Mouse (Mus musculus) left cerebral cortex, adult 11 months (tissue): Measurements from ENCODE around the gene Irak4.

ENCODE experiments used
- DNase-seq: peaks from one replicate; pipeline ENCODE4 v3.0.0; 2022; ENCODE audit warnings: low spot score

The Irak4 gene

DNA sequence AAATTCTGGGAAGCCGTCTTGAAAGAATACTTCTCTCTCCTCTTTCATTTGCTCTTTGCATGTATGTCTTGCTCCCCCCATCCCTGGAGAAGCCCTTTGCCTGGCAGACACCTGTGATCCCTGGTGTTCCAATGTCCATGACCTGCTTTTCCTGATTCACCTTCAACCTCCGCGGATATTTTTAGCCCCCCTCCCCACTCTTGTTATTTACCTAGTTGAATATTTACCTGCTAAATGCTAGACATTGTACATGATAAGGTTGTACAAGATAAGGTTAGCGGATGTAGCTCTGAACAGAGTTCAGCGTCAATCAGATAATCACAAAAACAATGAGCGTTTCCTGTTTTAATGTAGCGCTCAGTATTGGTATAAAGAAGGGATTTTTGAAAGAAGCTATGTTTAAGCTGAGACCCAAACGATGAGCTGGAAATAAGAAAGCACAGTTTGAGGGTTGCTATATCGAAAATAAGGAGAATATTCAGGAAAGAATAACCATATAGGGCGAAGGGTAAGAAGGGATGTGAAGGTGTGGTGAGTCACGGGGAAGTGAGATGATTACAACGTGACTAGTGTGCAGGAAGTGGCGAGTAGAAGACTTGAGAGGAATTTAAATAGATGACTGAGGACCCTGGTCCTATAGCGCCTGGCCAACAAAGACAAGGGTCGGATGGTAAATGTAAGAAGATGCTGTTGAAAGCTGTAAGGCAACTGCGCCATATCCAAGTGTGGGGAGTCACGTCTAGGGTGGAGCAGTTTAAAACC is 15.6 kb downstream of the Irak4 start:
- DNase-seq, result no peak

DNA sequence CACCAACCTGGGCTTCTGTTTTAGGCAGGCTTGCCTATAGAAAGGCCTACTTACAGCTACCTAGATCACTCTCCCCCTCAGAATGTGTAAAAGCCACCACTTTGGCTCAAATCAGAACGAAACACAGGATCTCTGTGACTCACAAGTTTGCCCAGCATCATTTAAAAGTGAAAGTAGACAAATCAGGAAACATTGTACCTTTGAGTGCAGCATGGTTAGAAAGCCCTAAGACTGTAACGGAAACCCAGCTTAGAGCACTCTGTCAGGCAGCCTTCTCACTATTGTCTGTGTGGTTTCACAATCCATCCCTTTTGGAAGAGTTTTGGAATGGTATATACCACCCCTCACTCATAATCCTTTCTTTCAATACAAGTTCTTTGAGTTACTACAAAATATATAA is 21.5 kb downstream of the Irak4 start:
- no peak for DNase-seq

DNA sequence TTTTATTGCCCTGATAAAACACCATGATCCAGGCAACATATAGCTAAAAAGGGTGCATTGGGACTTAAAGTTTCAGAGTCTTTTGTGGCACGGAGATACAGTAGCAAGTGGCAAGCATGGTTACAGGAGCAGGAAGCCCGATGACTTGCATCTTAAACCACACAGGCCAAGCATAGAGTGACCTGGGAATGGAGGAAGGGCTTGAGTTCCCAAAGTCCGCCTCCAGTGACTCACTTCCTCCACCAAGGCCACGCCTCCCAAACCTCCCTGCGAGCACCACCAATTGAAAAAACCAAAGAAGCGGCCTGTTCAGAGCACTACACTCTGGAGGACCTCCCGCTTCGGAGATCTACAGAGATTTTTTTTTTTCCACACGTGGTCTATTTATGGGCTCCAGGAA is 22.4 kb downstream of the Irak4 start:
- no peak for DNase-seq

DNA sequence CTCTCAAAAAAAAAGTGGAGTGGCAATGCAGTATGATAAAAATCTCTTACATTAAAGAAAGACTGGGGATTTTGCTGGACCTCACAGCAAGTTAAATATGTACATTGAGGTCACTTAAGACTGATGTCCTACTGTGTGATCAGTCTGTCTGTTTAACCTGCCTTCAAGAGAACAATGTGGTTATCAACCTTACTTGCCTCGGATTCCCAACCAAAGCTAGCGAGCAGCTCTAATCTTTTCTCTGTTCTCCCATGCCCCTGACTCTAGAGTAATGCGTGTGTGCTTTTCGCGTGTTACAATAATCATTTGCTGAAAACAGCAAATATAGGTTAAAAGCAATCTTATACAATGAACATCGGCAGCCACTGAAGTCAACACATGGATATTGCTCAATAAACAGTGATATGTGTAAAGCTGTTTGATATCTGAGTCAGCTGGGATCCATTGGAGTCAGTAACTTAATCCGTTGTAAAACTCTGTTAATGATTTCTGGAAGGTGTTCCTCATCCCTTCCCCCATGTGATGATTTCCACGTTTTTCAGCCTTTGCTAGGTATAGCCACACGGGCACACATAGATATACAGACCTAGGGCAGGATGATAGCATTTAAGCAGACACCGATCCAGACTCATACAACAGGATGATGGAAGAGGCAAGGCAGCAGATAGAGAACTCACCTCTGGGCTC is 25.2 kb downstream of the Irak4 start:
- no peak for DNase-seq

DNA sequence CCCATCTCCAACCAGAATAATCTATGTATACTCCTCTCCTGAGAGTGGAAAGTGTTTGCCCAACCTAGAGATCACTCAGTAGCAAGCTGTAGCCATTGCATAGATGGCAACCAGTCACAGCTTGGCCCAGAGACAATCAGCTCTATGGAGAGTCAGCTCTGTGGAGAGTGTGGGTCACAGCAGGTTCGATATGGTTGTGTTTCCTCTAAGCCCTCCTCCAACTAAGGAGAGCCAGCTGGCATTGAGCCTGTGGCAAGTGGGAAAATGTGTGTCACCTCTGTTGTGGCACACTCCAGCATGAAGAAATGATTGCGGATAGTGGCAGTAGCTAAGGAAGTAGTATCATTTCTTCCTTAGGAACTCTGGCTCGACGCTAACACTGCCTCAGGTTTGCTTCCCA is 28.1 kb downstream of the Irak4 start:
- no peak for DNase-seq

DNA sequence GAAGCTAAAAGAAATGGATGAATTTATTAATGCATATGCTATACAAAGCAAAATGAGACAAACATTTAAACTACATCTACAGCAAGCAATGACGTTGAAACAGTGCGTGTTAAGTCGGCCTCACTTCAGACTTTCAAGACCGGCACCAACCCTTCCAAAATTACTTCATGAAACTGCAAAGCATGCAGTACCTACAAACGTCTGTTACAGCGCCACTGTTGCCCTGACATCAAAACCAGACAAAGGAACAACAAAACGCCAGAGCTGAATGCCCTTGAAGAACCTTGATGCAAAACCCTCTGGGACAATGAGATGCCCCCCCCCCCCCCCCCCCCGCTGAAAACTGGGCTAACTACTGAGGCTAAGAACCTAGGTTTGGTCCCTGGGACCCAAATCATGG is 29.3 kb downstream of the Irak4 start:
- DNase-seq, result no peak

DNA sequence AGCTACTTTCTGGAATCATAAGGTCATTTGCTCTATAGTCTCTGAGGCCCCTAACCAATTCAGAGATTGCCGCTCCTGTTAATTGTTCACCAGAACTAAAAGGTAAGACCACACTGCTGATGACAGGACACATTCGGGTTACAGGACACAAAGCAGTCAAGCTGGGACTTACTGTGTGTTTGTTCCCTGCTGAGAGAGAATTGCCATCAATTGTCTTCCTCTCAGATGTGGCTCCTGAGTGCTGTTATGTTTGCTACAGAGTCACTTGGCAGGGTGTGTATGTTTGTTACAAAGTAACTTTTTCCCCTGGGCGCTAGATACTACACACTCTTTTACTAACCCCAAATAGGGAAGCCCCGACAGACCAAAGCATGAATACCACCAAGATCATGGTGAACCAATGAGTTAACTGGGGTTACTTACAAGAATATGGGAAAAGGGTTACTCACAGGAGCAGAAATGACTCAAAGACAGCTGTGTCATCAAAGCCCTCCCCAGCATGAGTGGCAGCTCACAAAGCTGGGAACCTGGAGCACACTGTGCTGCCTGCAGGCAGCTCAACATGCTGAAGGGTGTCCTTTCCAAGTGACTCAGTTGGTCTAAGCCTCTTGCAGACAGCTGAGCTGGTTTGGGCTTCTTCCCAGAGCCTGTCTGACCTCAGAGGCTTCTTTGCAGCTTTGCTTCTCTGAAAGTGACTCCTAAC is 31.3 kb downstream of the Irak4 start:
- DNase-seq, result no peak

DNA sequence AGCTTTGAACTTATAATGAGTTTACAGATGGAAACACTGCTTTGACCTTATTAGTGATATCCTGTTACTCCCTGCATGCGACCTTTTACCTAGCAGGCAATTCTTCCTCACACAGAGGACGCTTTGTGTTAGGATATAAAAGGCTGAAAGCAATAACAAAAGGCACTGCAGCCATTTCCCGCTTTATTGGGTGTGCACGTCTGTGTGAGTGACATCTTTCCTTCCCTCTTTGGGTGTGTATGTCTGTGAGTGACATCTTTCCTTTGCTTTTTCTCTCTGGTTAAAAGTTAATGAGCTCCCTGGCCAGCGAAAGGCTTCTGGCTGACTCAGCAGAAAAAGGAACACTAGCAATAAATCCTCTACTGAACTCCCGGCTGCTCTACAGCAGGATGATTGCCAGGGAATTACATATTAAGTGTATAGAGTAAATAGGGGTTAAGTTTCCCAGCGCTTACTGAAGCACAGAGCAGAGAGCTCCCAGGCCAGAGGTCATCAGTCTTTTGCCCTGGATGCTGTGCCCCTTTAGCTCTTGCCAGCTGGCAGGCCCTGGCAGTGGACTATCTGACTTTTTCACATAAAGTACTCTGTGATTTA is 38.7 kb downstream of the Irak4 start:
- DNase-seq, result no peak

DNA sequence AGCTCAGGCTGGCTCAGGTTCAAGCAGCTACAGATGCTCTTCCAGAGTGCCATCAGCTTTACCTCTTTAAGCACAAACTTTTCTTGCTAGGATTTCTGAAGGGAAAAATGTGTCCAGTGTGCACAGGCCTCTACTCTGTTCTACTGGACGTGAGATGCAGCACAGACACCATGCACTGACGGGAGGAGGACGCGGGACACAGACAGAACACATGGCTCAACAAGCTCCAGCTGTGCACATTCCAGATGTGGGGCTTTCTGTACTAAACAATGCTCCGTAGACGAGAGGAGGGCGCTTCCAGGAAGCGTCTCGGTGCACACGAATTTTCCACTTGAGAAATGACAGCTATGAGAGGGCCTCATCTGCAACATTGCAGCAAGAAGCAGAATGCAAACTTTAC is 39.7 kb downstream of the Irak4 start:
- DNase-seq, result no peak

DNA sequence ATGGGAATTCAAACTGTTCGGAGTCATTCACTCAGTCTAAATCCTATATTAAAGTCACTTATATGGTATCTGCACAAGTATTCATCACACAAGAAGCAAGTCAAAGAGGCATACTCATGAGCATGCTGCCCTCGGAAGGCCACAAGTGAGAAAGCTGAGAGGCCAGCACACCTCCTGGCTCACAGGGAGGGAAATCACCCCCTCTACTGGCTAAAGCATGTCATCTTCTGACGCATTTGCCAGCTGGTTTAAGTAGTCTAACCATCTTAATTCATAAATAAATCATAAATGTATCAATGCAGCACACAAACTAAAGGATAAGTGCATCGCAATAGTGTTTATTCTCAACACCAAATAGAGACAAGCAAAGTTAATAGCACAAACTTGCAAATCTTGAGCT is 41.3 kb downstream of the Irak4 start:
- no peak for DNase-seq

DNA sequence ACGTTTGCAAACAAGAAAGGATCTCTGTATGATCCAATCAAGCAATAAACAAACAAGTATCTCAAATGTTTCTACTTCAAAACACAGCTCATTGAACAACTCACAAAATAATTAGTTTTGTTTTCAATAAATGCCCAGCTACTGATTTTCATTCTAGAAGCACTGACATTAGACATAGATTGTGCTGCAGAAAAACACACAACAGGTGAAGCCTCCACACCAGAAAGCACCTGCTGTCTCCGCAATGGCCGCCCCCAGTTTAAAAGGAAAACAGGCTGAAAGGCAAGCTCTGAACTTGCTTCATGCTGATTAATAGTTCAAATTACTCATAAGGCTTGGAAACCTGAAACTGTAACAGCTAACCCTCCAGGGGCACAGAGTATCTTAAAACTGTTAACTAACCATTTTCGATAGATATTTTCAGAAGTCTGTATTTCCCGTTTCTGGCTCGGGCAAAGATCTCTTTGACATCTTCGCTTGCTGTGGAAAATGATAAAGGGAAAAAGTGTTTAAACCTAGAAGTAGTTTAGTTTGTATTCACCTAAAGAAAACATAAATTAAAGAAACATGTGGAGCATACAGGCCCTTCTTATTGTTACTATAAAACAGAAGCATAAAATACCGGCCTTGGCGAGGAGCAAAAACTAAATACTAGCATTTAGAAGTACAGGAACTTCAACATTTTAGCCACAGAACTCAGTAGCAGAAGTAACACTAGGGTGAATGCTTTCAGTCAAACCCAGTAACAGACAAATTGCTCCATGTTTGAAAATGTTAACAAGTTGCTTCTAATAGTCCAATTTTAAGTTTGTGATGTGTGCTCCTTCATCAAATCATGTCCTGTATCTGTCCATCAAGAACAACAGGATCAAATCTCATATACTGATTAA is 44.6 kb downstream of the Irak4 start:
- DNase-seq, result no peak

DNA sequence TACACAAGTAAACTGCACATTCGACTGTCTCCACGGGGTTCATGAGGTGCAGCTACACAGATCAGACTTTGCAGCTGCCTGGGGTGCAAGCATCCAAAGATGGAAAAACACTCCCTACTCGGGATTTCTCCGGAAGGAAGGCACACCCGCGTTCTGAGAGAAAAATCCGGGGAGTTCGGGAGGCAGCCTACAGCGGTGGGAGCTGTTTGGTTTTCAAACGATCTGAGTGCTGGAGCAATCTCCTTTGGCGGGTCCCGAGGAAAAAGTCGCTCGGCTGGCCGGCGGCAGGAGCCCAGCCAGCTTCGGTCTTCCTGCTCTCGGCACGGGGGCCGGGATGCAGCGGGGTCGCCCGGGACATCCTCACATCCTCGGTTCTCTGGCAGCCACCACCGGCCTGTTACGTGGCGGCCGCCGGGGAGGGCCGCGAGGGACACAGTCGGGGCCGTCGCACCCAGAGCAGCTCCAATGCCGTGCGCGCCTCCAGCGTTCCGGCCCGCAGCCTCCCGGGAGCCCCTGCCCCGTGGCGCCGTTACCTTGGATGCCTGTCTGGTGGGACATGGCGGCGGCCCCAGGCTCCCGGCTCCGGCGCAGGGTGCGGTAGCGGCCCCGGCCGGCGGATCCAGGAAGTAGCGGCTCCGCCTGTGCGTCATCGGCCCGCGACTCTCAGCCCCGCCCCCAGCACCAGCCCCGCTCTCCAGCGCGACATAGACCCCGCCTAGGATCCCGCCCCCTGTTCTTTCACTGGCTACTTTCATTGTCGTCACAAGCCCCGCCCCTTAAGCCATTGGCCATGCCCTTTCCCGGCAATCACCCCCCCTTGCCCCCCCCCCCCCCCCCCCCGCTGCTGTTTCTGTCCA is 46.0 kb downstream of the Irak4 start, which contains the start of gene Twf1:
TSS of gene Twf1 (minus strand) at position 671 of the 857 bp plus-strand sequence.
- DNase-seq, result peak; percentile 94

DNA sequence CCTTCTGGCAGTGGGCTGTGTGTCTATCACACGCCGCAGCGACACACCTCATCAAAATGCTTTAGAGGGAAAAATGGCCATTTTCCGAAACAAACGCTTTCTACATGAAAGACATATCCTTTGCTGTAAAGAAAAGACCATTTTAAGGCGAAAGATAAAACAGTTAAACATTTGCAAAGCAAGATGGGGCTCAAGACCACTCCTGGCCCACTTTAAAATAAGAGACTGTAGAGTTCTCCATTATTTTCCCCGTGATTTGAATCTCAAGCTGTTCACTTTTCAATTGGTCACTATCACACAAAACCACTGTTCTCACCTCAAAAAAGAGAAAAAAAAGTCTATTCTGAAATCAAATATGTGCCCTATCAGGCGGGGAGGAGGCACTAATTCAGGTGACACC is 46.6 kb downstream of the Irak4 start:
- no peak for DNase-seq

DNA sequence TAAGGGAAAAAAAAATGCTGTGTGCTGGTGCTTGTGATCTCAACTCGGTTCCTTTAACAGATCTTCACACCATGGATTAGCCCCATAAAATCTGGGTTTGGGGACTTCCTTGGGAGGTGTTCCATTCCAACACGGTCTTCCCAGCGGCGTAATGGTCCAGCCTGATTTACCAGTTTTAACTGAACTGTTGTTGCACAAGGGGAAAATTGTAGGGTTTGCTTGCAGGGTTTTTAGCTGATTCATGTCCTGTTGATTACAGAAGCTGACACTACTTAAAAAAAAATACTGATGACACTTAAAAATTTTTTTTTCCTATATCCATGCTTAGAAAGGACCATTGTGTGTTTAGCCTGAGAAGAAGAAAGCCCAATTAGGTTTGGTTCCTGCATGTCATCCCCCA is 47.9 kb downstream of the Irak4 start:
- no peak for DNase-seq

DNA sequence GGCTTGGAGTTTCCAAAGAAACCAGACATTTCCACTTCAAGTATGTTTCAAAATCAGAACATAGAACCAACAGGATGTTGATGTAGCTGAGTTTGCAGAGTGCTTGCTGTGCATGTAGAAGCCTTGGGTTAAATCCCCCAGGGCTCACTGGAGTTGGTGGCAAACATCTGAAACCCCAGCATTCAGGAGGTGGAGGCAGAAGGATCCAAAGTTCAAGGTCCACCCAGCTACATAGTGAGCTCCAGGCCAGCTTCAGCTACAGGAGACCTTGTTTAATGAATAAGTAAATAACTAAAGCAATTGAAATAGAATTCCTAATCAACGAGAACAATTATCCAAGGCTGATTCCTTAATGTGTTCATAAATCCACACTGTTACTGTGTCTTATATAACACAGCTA is 50.1 kb downstream of the Irak4 start:
- DNase-seq, result no peak

DNA sequence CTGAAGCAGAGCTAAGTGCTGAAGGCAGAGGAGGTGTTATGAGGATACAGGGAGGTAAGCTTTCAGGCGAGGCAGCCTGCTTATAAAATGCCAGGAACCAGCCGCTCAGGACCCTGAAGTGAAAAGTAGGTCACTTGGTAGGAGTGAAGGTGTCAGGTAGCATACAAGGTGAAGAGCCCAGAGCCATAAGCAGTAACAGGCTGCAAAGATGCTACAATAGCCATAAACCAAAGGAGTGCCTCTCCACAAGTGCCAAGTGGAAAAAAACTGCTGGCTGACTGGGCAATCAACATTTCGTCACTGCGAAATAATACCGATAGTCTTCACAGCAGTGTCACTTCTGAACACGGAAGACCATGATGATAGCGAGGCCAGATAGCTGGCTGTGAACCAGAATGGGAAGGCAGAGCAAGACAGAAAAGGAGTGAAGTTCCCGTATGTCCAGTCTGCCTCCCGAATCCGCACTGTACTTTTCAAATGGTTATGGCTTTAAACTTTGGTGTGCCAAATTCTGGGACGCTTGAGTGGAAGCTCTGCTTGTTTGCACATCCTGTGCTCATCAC is 56.8 kb downstream of the Irak4 start:
- no peak for DNase-seq

DNA sequence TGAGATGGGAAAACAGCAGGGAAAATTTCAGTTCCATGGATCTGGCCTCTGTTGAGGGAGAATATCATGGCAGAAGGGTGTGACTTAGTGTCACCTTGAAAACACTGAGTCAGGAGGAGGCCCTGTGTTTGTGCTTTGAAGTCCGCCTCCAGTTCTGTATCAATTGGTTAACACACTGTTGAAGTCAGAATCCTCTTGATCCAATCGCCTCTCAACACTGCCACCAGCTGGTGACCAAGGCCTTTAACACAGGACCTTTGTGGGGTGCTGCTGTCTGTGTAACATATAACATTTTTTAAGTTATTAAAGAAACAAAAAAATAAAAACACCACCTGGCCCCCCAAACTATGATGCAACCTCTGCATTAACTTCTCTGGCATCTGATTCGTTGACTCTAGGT is 57.9 kb downstream of the Irak4 start:
- no peak for DNase-seq

DNA sequence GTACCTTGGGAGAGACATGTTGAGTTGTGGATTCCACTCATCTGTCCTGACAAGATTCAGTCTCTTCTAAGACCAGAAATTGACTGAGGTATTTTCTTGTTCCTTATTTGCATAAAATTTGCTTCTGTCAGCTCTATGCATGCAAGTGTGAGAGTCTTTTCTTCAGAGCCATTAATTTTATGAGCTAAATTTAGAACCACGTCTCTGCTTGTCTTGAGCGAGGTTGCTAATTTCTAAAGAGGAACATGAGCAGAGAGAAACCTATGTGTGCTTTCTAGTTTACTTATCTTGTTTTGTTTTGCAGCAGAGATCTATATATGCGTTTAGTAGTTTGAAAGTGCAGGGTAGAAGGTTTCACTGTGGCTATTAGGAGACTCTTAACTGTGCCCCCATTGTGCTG is 59.0 kb downstream of the Irak4 start:
- DNase-seq, result no peak

DNA sequence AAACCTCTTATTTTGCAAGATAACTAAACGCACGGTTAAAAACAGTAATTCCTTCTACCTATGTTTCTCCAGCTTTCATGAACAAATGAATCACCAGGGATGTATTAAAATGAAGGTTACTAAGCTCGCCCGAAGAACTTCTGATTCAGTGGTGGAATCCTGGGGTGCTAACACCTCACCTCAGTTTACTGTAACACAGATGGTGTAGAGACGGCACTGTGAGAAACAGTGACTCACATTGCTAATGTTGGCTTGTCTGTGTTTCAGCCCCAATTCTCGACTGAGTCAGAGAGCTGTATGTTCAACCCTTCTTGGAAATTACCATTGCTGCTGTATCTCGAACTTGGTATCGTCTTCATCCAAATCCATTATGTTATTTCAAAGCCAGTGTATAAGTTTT is 64.3 kb downstream of the Irak4 start:
- no peak for DNase-seq

DNA sequence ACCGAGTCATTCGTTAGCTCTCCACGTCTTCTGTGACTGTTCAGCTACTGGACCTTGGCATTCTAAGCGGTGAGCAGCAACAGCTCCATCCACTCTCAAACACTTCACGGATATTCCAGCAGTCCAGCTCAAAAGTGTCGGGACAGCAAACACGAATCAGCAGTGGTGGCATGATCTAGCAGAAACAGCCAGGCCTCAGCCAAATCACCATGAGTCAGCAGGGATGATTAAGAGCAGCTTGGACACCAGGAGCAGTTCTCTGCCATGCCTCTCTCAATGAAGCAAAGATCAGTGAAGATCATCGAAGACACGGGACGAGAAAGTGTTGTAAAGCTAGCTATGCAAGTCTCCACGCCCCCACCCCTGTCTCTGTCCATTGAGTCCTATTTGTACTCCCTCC is 72.6 kb downstream of the Irak4 start:
- no peak for DNase-seq

DNA sequence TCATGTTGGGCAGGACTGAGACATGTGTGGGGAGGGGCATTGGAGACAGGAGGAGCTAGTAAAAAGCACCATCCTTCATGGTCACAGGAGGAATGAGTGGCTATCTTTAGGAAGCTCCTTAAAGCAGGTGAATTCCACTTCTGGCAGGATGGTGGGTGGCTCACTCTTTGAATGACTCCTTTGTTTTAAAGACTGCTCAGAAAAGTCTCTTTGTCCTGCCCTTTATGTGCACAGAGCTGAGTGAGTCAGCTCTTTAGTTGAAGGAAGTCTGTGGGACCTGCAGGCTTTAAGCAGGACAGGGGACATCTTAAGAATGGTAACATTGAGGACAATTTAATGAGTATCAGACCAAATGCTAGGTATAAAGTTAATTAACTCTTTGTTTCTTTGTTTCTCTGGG is 77.5 kb downstream of the Irak4 start:
- DNase-seq, result no peak
